Mouse (Mus musculus): ENCODE measurements around the gene Sp100. TPM values are rescaled to one million over a fixed set of nuclear protein-coding genes. Genes with fewer than 3 reads are reported as not detected.

Sp100 gene
- polyA plus RNA-seq, 1 experiment, result 21.4 TPM

- H3K4me3 ChIP-seq (ENCODE audit: insufficient read depth, low read depth, low read length), result no peak overlapping the region
- DNase-seq, result no peak
- no peaks in the 10 kb centered on the region for H3K4me1 ChIP-seq (ENCODE audit: control insufficient read depth, insufficient read depth, low read length)
- 57% methylated on average over 1 of the region's 1 CpGs for WGBS
- H3K36me3 ChIP-seq (ENCODE audit: control insufficient read depth, insufficient read depth, low read length), result no peaks in the 10 kb centered on the region
- H3K27me3 ChIP-seq (replicated peaks; ENCODE audit: control insufficient read depth, insufficient read depth, low read length), result no peaks in the 10 kb centered on the region
- TF ChIP-seq POLR2A (IDR thresholded peaks at IDR 0.05; ENCODE audit: low read depth, low read length) (no peak), CTCF (conservative IDR thresholded peaks at IDR 0.05; ENCODE audit: insufficient read depth, insufficient read length, low read depth, low read length) (no peak)
- H3K27ac ChIP-seq (ENCODE audit: insufficient read depth, low read depth, low read length), result no peak overlapping the region
These were observed 84.7 kb downstream of the Sp100 start for GRCm38 (mm10) chr1:85734511-85734910.

GRCm38 (mm10) chr1:85735463-85736123 is 85.8 kb downstream of the Sp100 start:
- Histone ChIP-seq H3K4me3 (ENCODE audit: insufficient read depth, low read depth, low read length) (peak overlapping the region; percentile 12; the same call in 1 of the 2 replicates), H3K27ac (ENCODE audit: insufficient read depth, low read depth, low read length) (peak overlapping the region; percentile 18; the same call in 1 of the 2 replicates), H3K36me3 (ENCODE audit: control insufficient read depth, insufficient read depth, low read length) (no peaks in the 10 kb centered on the region), H3K4me1 (ENCODE audit: control insufficient read depth, insufficient read depth, low read length) (no peaks in the 10 kb centered on the region), H3K27me3 (replicated peaks; ENCODE audit: control insufficient read depth, insufficient read depth, low read length) (no peaks in the 10 kb centered on the region)
- DNase-seq, result peak; percentile 47
- WGBS, result 65% methylated on average over 13 of the region's 13 CpGs
- TF ChIP-seq POLR2A (IDR thresholded peaks at IDR 0.05; ENCODE audit: low read depth, low read length), result no peak
- TF ChIP-seq CTCF (conservative IDR thresholded peaks at IDR 0.05; ENCODE audit: insufficient read depth, insufficient read length, low read depth, low read length), result no peak

- H3K27me3 ChIP-seq (replicated peaks; ENCODE audit: control insufficient read depth, insufficient read depth, low read length), result no peaks in the 10 kb centered on the region
- H3K4me3 ChIP-seq (ENCODE audit: insufficient read depth, low read depth, low read length), result peak overlapping the region; percentile 43
- 33% methylated on average over 18 of the region's 18 CpGs for WGBS
- peak overlapping the region; percentile 18; the same call in 1 of the 2 replicates for H3K27ac ChIP-seq (ENCODE audit: insufficient read depth, low read depth, low read length)
- no peak for TF ChIP-seq POLR2A (IDR thresholded peaks at IDR 0.05; ENCODE audit: low read depth, low read length)
- peak; percentile 85 for TF ChIP-seq CTCF (conservative IDR thresholded peaks at IDR 0.05; ENCODE audit: insufficient read depth, insufficient read length, low read depth, low read length)
- H3K4me1 ChIP-seq (ENCODE audit: control insufficient read depth, insufficient read depth, low read length), result no peaks in the 10 kb centered on the region
- peak; percentile 80 for DNase-seq
- no peaks in the 10 kb centered on the region for H3K36me3 ChIP-seq (ENCODE audit: control insufficient read depth, insufficient read depth, low read length)
These were observed 86.8 kb downstream of the Sp100 start for GRCm38 (mm10) chr1:85736355-85737184.

- no peak for TF ChIP-seq CTCF (conservative IDR thresholded peaks at IDR 0.05; ENCODE audit: insufficient read depth, insufficient read length, low read depth, low read length)
- TF ChIP-seq POLR2A (IDR thresholded peaks at IDR 0.05; ENCODE audit: low read depth, low read length), result no peak
- H3K36me3 ChIP-seq (ENCODE audit: control insufficient read depth, insufficient read depth, low read length), result no peaks in the 10 kb centered on the region
- H3K27me3 ChIP-seq (replicated peaks; ENCODE audit: control insufficient read depth, insufficient read depth, low read length), result no peaks in the 10 kb centered on the region
- H3K27ac ChIP-seq (ENCODE audit: insufficient read depth, low read depth, low read length), result no peak overlapping the region
- no peak overlapping the region for H3K4me3 ChIP-seq (ENCODE audit: insufficient read depth, low read depth, low read length)
- 97% methylated on average over 4 of the region's 4 CpGs for WGBS
- H3K4me1 ChIP-seq (ENCODE audit: control insufficient read depth, insufficient read depth, low read length), result no peaks in the 10 kb centered on the region
- no peak for DNase-seq
These were observed 89.2 kb downstream of the Sp100 start for GRCm38 (mm10) chr1:85739000-85739399.

- Histone ChIP-seq H3K4me1 (ENCODE audit: control insufficient read depth, insufficient read depth, low read length) (no peaks in the 10 kb centered on the region), H3K27ac (ENCODE audit: insufficient read depth, low read depth, low read length) (no peak overlapping the region), H3K27me3 (replicated peaks; ENCODE audit: control insufficient read depth, insufficient read depth, low read length) (no peaks in the 10 kb centered on the region), H3K4me3 (ENCODE audit: insufficient read depth, low read depth, low read length) (no peak overlapping the region), H3K36me3 (ENCODE audit: control insufficient read depth, insufficient read depth, low read length) (no peaks in the 10 kb centered on the region)
- DNase-seq, result no peak
- no peak for TF ChIP-seq POLR2A (IDR thresholded peaks at IDR 0.05; ENCODE audit: low read depth, low read length)
- no peak for TF ChIP-seq CTCF (conservative IDR thresholded peaks at IDR 0.05; ENCODE audit: insufficient read depth, insufficient read length, low read depth, low read length)
These were observed 90.0 kb downstream of the Sp100 start for GRCm38 (mm10) chr1:85739819-85740218.

GRCm38 (mm10) chr1:85740923-85741322 is 91.1 kb downstream of the Sp100 start:
- no peak for DNase-seq
- H3K4me1 ChIP-seq (ENCODE audit: control insufficient read depth, insufficient read depth, low read length), result no peaks in the 10 kb centered on the region
- no peaks in the 10 kb centered on the region for H3K36me3 ChIP-seq (ENCODE audit: control insufficient read depth, insufficient read depth, low read length)
- WGBS, result 72% methylated on average over 6 of the region's 6 CpGs
- H3K27me3 ChIP-seq (replicated peaks; ENCODE audit: control insufficient read depth, insufficient read depth, low read length), result no peaks in the 10 kb centered on the region
- H3K27ac ChIP-seq (ENCODE audit: insufficient read depth, low read depth, low read length), result no peak overlapping the region
- TF ChIP-seq POLR2A (IDR thresholded peaks at IDR 0.05; ENCODE audit: low read depth, low read length), result no peak
- no peak for TF ChIP-seq CTCF (conservative IDR thresholded peaks at IDR 0.05; ENCODE audit: insufficient read depth, insufficient read length, low read depth, low read length)
- H3K4me3 ChIP-seq (ENCODE audit: insufficient read depth, low read depth, low read length), result no peak overlapping the region

GRCm38 (mm10) chr1:85742333-85742732 is 92.5 kb downstream of the Sp100 start:
- DNase-seq, result no peak
- H3K36me3 ChIP-seq (ENCODE audit: control insufficient read depth, insufficient read depth, low read length), result no peaks in the 10 kb centered on the region
- H3K4me3 ChIP-seq (ENCODE audit: insufficient read depth, low read depth, low read length), result no peak overlapping the region
- no peaks in the 10 kb centered on the region for H3K4me1 ChIP-seq (ENCODE audit: control insufficient read depth, insufficient read depth, low read length)
- H3K27ac ChIP-seq (ENCODE audit: insufficient read depth, low read depth, low read length), result no peak overlapping the region
- H3K27me3 ChIP-seq (replicated peaks; ENCODE audit: control insufficient read depth, insufficient read depth, low read length), result no peaks in the 10 kb centered on the region
- no peak for TF ChIP-seq POLR2A (IDR thresholded peaks at IDR 0.05; ENCODE audit: low read depth, low read length)
- WGBS, result 57% methylated on average over 5 of the region's 5 CpGs

Data from kidney, adult 2 months (tissue).